Mouse (Mus musculus): ENCODE measurements around the gene Gm21319. TPM values are rescaled to one million over a fixed set of nuclear protein-coding genes. Genes with fewer than 3 reads are reported as not detected.
"Not testable (repeated sequence)": the region's sequence is repeated elsewhere in the genome, so short reads cannot be mapped to it uniquely, and the experiment has no call there.

Gm21319 gene
- polyA plus RNA-seq (2014; fragmentation: Nextera tagmentation; extraction: Ambion mirVana): not detected in 2 replicates

DNA sequence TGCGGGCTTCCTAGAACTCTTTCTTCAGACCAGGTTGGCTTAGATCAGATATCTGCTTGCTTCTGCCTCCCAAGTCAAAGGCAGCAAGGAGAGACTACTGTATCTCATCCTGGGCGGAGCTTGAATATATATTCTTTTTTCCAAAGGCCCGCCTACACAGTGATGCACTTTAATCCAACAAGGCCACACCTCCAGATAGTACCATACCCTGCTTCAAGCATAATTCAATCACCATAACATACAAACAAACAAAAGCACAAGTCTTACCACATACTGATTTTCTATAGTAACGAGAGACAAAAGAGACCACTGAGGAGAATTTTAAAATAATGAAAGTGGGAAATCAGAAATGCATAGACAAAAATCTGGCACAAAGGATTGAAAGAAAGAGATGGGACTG is at the start of gene Gm21319:
Gm21319 (minus strand) TSS at position 101 of the 400 bp plus-strand sequence.
- not testable (repeated sequence) for ATAC-seq (ENCODE audit: low FRiP score, low TSS enrichment); H3K36me3 ChIP-seq (ENCODE audit: control insufficient read depth, insufficient read depth, low read length); H3K27me3 ChIP-seq (ENCODE audit: control insufficient read depth, insufficient read depth, low read length); H3K9ac ChIP-seq (ENCODE audit: low read depth, low read length); H3K4me1 ChIP-seq (ENCODE audit: control insufficient read depth, insufficient read depth, low read length); H3K27ac ChIP-seq (ENCODE audit: low read depth, low read length); H3K4me3 ChIP-seq (ENCODE audit: low read length); H3K4me2 ChIP-seq (replicated peaks; ENCODE audit: low read depth, low read length); H3K9me3 ChIP-seq (ENCODE audit: control insufficient read depth, low read length)
- WGBS: 93% methylated on average over 4 of the region's 4 CpGs

- not testable (repeated sequence) for H3K4me1 ChIP-seq (ENCODE audit: control insufficient read depth, insufficient read depth, low read length); H3K9ac ChIP-seq (ENCODE audit: low read depth, low read length); H3K4me2 ChIP-seq (replicated peaks; ENCODE audit: low read depth, low read length); H3K9me3 ChIP-seq (ENCODE audit: control insufficient read depth, low read length); H3K36me3 ChIP-seq (ENCODE audit: control insufficient read depth, insufficient read depth, low read length); H3K27ac ChIP-seq (ENCODE audit: low read depth, low read length); H3K27me3 ChIP-seq (ENCODE audit: control insufficient read depth, insufficient read depth, low read length); ATAC-seq (ENCODE audit: low FRiP score, low TSS enrichment); H3K4me3 ChIP-seq (ENCODE audit: low read length)
- WGBS: 89% methylated on average over 3 of the region's 6 CpGs
Observed at GRCm38 (mm10) chr12:87816277-87816676, 40.7 kb upstream of the Gm21319 start, which contains the start of gene BB287469. BB287469 (plus strand) TSS chr12:87816577.

DNA sequence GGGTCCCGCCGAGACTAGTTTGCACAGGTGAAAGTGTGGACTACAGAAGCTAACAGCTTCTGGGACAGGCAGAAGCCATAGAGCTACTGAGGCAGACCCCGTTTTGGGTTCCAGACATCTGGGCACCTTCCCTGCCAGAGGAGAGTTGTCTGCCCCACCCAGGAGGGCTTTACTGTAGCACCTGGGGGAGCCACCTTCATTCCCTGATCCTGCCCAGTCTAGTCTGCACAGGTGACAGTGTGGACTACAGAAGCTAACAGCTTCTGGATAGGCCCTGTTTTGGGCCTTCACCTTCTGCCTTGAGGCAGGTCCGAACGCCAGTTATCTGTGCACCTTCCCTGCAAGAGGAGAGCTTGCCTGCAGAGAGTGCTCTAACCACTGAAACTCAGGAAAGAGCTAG is 22.4 kb upstream of the Gm21319 start:
- 92% methylated on average over 5 of the region's 5 CpGs for WGBS
- not testable (repeated sequence) for H3K4me3 ChIP-seq (ENCODE audit: low read length)

GRCm38 (mm10) chr12:87795212-87795611 is 19.7 kb upstream of the Gm21319 start, which contains the start of gene Gm21936:
Gm21936 (plus strand) TSS chr12:87795512.
- H3K9ac ChIP-seq (ENCODE audit: low read depth, low read length); H3K4me2 ChIP-seq (replicated peaks; ENCODE audit: low read depth, low read length); H3K27me3 ChIP-seq (ENCODE audit: control insufficient read depth, insufficient read depth, low read length); H3K4me1 ChIP-seq (ENCODE audit: control insufficient read depth, insufficient read depth, low read length); ATAC-seq (ENCODE audit: low FRiP score, low TSS enrichment); H3K4me3 ChIP-seq (ENCODE audit: low read length); H3K27ac ChIP-seq (ENCODE audit: low read depth, low read length); H3K36me3 ChIP-seq (ENCODE audit: control insufficient read depth, insufficient read depth, low read length); H3K9me3 ChIP-seq (ENCODE audit: control insufficient read depth, low read length): not testable (repeated sequence)
- WGBS: 100% methylated on average over 1 of the region's 1 CpGs

More for the DNA sequence above, 22.4 kb upstream of the Gm21319 start:
- not testable (repeated sequence) for H3K9me3 ChIP-seq (ENCODE audit: control insufficient read depth, low read length); H3K4me2 ChIP-seq (replicated peaks; ENCODE audit: low read depth, low read length); ATAC-seq (ENCODE audit: low FRiP score, low TSS enrichment); H3K27me3 ChIP-seq (ENCODE audit: control insufficient read depth, insufficient read depth, low read length); H3K36me3 ChIP-seq (ENCODE audit: control insufficient read depth, insufficient read depth, low read length); H3K27ac ChIP-seq (ENCODE audit: low read depth, low read length); H3K9ac ChIP-seq (ENCODE audit: low read depth, low read length); H3K4me1 ChIP-seq (ENCODE audit: control insufficient read depth, insufficient read depth, low read length)

Other genes starting within 250 kb of the Gm21319 start
- not detected in 2 replicates for gene Oog1, start 173.1 kb downstream of the Gm21319 start, polyA plus RNA-seq (2014; fragmentation: Nextera tagmentation; extraction: Ambion mirVana)
- gene Gm4027, start 156.9 kb downstream of the Gm21319 start, polyA plus RNA-seq (2014; fragmentation: Nextera tagmentation; extraction: Ambion mirVana): not detected in 2 replicates
- gene Gm16381, start 131.1 kb downstream of the Gm21319 start, polyA plus RNA-seq (2014; fragmentation: Nextera tagmentation; extraction: Ambion mirVana): not detected in 2 replicates
- not detected in 2 replicates for gene Gm21936, start 19.8 kb upstream of the Gm21319 start, polyA plus RNA-seq (2014; fragmentation: Nextera tagmentation; extraction: Ambion mirVana)
- gene BB287469, start 40.8 kb upstream of the Gm21319 start, polyA plus RNA-seq (2014; fragmentation: Nextera tagmentation; extraction: Ambion mirVana): not detected in 2 replicates
- gene Gm2001, start 66.6 kb upstream of the Gm21319 start, polyA plus RNA-seq (2014; fragmentation: Nextera tagmentation; extraction: Ambion mirVana): not detected in 2 replicates
- gene Gm2016, start 98.3 kb upstream of the Gm21319 start, polyA plus RNA-seq (2014; fragmentation: Nextera tagmentation; extraction: Ambion mirVana): not detected in 2 replicates
- gene Gm2022, start 119.6 kb upstream of the Gm21319 start, polyA plus RNA-seq (2014; fragmentation: Nextera tagmentation; extraction: Ambion mirVana): not detected in 2 replicates
- gene Gm2035, start 144.1 kb upstream of the Gm21319 start, polyA plus RNA-seq (2014; fragmentation: Nextera tagmentation; extraction: Ambion mirVana): not detected in 2 replicates
- not detected in 2 replicates for gene Gm2042, start 178.3 kb upstream of the Gm21319 start, polyA plus RNA-seq (2014; fragmentation: Nextera tagmentation; extraction: Ambion mirVana)
- gene Gm2075, start 236.1 kb upstream of the Gm21319 start, polyA plus RNA-seq (2014; fragmentation: Nextera tagmentation; extraction: Ambion mirVana): not detected in 2 replicates
- not detected in 2 replicates for gene Gm6803, start 243.0 kb upstream of the Gm21319 start, polyA plus RNA-seq (2014; fragmentation: Nextera tagmentation; extraction: Ambion mirVana)

All from kidney, embryonic 14.5 days (tissue).